Mouse (Mus musculus) G1E (cell line): ENCODE measurements around the gene Htr3b.

Source experiments
- CTCF ChIP-seq: IDR thresholded peaks from 2 replicates; pipeline ENCODE4 v1.5.1; 2012; ENCODE audit warnings: low read depth, low read length, inconsistent platforms, mixed read lengths
- GATA1 ChIP-seq: IDR thresholded peaks from 2 replicates; pipeline ENCODE4 v1.6.1; 2012; ENCODE audit warnings: borderline replicate concordance, low read length, inconsistent platforms, mixed read lengths
- GATA2 ChIP-seq: IDR thresholded peaks from 2 replicates; pipeline ENCODE4 v1.6.1; 2012; ENCODE audit warnings: low read depth, low read length, inconsistent platforms, borderline replicate concordance
- POLR2AphosphoS5 ChIP-seq: IDR thresholded peaks from 2 replicates; pipeline ENCODE4 v1.6.1; 2012; ENCODE audit warnings: low read depth, low read length, inconsistent platforms; ENCODE audit not compliant: insufficient replicate concordance
- TAL1 ChIP-seq: conservative IDR thresholded peaks from 2 replicates; pipeline ENCODE4 v1.6.1; 2012; ENCODE audit warnings: low read depth, low read length, inconsistent platforms, mixed read lengths

DNA sequence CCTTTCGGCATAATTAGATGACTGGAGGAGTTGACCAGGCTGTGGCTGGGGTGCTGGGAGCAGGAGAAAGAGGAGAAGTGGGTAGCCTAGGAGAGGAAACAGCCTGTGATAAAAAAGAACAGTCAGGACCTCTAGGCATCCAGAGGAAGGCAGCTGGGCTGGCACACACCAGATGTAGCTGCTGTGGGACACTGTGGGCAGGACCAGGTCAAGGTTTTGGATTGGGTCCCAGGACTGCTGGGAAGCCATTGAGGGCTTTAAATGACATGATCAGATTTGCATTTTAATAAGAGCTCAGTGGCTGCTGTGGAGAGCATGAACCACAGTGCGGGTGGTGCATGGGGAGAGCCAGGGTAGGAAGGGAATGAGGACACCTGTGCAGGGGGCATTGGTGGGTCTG is 61.0 kb downstream of the Htr3b start:
- TF ChIP-seq GATA1: no peak
- TF ChIP-seq CTCF: no peak
- no peak for TF ChIP-seq TAL1
- TF ChIP-seq GATA2: no peak
- TF ChIP-seq POLR2AphosphoS5: no peak
